Mouse (Mus musculus) heart, adult 8-10 months (tissue): ENCODE data around the gene 4930558K02Rik. TPM values are rescaled to one million over a fixed set of nuclear protein-coding genes. Genes with fewer than 3 reads are reported as not detected.

ENCODE experiments used
- DNase-seq: peaks from one replicate; pipeline ENCODE4 v3.0.0; 2022; ENCODE audit warnings: low spot score
- total RNA-seq, 4 experiments: library from RNA; stranded (reverse); gene quantifications; 2 replicates each; pipeline ENCODE4 v1.2.4; 2022

4930558K02Rik gene
- total RNA-seq, 4 experiments from 2014 or later: not detected

DNA sequence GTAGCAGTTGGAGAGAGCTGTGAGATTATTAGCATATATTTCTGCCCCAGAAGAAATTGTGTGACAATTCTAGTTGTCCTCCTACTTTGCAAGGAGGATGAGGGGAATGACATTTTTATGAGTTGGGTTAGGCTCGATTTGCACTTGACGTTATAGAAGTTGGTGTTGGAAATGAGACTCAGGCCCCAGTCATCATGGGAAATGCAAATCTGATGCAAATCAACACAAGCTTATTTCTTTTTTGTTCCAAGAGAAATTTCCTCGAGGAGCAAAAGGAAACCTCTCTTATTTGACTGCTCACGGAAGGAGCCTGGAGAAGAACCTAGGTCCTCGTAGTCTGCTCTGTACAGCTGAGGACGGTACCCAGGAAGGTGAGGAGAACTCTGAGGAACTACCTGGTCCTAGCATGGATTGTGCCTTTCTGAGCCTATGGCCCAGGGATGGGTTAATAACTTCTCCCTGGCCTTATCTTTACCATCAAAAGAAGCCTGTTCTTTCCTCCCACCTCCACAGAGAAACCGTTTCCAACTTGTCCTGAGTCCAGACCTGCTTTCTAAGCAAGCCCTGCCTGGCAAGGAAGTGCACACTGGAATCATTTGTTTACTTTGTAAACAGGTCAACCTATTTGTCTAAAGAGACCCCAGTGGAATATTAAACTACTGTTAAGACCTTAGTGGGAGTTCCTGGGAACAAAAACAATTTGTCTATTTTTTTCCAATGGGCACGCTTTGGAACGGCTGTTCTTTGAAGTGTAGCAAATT, 76.6 kb downstream of the 4930558K02Rik start:
- no peak for DNase-seq

DNA sequence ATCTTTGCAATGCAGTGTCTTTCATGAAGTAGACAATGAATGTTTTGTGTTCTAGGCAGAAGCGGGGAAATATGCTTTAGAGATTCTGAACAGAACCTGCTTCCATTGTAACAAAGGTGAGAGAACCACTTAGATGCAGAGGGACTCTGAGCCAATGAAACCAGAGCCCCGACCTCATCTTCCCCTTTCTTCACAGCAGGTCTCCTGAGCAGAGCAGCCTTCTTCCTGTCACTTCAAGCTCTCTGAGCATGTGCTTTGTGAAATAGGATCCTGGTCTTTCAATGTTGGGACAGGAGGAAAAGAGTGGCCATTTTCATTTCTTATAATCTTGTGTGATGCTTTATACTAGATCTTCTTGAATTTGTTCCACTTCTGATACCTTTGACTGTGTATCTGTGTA, 79.3 kb downstream of the 4930558K02Rik start:
- DNase-seq: no peak

DNA sequence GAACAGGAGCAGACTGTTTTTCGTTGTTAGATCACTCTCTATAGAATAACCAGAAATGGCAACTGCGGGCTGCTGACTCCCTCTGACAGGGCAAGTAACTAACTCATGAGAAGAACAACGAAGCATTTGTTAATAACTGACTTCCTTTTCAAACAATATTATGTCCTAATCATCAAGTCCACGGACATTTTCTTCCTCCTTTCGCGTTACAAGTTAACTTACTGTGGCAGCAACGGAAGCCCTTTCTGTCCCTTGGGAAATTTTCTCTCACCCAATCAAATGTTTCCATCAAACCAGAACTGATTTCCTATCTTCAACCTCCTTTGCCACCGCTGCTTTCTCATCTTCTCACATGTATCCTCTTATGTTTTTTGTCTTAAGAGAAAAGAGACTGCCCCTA, 82.2 kb downstream of the 4930558K02Rik start:
- no peak for DNase-seq

DNA sequence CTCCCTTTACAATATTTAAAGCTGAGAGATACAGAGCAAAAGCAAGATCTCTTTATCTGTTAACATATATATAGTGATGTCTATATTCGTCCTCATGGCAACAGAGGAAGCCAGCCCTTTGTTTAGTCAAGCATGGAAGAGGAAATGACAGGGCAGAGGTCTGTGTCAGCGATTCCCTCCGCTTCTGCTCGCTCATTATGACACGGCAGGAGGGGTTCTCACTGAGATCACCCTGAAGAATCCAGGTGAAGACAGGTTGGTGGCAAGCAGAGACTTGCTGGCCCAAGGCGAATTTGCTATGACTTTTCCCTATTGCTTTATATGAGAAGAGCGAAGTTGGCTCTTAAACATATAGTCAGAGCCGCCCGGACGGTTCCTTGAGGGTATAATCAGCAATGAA, 83.3 kb downstream of the 4930558K02Rik start:
- DNase-seq: no peak

DNA sequence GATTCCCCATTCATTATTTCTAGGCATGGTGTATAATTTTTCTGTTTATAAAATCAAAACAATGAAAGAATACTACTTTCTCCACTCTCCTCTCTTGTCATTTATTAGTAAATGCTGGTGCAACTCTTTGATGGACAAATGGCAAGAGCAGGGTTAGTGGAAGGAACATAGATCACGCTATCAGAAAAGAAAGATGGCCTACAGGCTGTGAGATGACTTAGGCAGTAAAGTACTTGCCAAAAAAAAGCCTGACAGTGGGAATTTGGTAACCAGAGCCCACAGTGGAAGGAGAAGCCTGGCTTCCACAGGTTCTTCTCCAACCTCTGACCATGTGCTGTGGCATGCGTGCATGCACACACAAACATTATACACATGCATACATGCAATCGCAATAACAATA, 84.4 kb downstream of the 4930558K02Rik start:
- no peak for DNase-seq

DNA sequence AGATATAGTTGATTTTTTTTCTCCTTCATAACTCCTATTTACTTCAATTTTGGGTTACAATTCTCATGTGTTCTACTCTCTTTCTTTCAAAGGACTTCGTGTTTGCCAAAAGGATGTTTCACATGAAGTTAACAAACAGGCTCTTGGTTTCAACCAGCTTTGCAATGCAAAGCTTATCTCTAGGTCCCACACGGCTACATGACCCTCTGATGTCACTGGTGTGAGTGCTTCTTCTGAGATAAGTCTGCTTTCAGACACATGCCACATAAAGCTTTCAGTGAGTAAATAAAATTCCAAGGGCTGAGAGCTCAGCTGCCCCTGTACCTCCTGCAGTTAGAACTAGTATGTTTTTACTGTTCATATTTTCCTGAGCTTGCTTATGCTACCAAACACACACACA, 84.9 kb downstream of the 4930558K02Rik start:
- no peak for DNase-seq

DNA sequence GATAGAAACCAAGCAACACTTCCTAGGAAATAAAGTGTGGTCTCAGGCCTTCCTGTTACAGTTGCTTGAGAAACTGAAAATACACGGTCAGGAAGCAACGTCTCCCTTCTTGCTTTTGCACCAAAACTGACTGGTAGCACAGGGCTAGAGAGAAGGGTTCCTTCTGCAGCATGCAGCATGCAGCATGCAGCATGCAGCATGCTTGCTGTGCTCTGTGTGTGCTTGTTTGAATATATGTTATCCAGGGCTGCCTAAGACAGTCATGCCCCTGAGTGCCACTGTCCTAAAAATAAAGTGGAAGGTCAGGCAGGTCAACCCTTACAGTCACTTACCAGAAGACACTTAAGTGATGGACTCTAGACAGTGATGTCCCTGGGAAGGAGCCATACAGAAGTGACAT, 85.3 kb downstream of the 4930558K02Rik start:
- DNase-seq: no peak

Other genes starting within 250 kb of the 4930558K02Rik start
- not detected for gene Fasl, start 191.1 kb downstream of the 4930558K02Rik start, total RNA-seq
- 10 to 100 TPM; 11.7 to 16.6 (median 15.3) TPM for gene Suco, start 103.0 kb downstream of the 4930558K02Rik start, total RNA-seq
- gene Pigc, start 10.4 kb downstream of the 4930558K02Rik start, total RNA-seq: 10 to 100 TPM in 3 of 4 experiments, 1 to 10 TPM in 1; 10.0 to 11.2 (median 10.5) TPM